Mouse (Mus musculus): ENCODE measurements around the gene Ankrd11.

Gene Ankrd11

DNA sequence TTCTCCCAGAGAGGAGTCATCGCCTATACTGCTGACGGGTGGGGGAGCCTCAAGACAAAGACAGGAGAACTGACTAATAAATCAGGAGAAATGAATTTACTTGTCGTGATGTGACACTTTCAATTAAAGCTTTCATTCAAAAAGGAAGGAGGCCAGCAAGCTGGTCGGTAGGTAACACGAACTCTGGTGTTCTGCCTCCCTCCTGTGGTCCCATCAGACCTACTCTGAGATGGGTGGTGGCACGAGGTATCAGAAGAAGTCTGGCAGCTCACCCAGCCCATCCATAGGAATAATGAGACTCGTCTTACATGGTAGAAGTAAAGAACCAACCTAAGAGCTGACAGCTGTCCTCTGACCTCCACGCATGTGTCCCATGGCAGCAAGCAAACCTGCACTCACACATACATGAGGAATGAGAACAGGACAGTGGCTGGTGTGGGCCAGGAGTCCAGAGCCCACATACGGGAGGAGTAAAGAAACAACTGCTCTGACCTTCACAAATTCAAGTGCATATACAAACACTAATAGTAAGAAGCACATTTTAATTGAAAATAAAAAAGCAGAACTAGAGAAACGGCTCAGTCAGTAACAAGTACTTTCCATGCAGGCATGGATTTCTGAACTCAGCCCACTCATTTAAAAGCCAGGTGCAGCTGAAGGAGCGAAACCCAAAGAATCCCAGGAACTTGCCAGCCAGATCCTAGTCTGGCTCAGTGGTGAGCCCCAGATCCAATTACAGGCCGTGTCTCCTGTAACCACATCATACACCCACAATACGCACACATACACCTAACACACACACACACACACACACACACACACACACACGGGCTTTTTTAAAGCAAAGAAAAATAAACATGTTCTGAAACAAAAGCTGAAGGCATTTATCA, 37.8 kb downstream of the Ankrd11 start:
- no peak for DNase-seq

DNA sequence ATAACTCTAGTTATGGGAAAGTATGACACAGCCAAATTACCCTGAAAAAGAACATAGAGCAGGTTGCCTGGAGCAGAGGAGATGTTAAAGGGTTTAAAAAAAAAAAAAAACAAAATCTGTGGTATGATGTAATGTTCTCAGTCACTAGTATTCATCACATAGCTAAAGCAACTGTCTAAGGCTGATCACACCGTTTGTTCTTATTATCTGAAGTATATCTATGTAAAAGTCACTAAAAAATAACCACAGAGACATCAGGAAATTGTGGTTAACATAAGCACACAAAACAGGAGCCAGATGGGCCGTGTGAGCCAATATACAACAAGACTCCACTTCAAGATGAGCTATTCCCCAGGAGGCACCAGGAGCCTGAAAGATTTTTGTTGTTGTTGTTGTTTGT, 41.8 kb downstream of the Ankrd11 start:
- DNase-seq: no peak

DNA sequence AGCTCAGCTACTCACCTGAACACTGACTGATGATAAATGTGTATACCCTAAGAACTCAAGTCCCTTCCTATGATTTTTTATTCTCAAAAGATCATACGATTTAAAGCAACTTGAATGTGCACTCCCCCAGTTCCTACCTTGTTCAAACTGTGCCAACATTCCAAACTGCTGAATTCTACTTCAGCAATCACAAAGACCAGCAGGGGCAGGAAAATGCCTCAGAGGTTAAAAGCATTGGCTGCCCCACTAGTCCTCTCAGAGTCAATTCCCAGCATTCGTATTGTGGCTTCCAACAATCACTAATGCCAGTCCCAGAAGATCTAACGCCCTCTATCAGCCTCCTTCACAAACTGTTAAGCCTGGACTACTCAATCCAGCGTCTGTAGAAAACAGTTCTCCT, 44.1 kb downstream of the Ankrd11 start:
- DNase-seq: no peak

DNA sequence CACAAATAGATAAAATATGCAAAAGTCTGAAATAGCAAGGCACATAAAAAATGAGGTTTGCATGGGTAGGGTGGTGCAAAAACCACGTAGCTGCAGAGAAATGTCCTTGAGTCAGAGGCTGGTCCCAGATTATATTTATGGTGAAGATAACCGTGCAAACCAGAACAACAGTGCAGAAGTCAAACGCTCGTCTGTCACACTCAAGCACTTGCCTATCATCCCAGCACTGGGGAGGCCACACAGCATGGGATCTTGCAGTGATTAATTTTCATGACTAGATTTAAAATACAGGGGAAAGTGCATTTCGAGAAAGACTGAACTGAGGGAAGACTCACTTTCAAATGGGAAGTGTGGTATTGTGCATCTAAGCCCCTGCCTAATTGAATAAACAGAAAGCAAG, 48.3 kb downstream of the Ankrd11 start:
- DNase-seq: no peak

DNA sequence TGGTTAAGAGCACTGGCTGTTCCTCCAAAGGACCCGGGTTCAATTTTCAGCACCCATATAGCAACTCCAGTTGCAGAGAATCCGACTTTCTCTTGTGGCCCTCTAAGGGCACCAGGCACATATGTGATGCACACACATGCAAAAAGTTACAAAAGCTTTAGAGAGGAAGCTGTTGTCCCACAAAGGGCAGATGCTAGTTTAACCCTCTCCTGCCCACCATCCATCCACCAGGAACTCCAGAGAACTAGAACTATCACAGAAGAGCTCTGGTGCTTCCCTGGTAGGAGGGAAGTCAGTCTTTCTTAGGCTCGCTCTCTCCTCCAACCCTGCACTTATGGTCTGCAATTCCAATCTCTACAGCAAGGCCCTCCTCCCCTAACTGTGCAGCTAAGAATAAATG, 49.0 kb downstream of the Ankrd11 start:
- no peak for DNase-seq

DNA sequence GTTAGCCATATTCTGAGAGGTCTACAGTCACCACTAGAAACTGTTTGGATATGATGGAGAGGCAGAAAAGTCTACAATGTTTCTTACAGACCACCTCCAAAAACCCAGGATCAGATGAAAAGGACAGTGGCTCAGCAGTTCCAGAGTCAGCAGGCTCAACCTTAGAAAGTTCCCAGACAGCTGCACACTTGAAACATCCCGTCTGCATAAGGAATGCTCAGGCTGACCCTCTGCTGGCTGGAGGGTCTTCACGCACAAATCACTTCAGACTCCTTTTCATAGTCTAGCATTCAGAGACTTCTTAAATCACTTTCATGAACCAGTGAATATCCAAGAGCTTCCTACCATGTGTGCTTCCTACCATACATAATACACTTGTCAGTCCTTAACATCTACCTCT, 49.8 kb downstream of the Ankrd11 start:
- DNase-seq: no peak

DNA sequence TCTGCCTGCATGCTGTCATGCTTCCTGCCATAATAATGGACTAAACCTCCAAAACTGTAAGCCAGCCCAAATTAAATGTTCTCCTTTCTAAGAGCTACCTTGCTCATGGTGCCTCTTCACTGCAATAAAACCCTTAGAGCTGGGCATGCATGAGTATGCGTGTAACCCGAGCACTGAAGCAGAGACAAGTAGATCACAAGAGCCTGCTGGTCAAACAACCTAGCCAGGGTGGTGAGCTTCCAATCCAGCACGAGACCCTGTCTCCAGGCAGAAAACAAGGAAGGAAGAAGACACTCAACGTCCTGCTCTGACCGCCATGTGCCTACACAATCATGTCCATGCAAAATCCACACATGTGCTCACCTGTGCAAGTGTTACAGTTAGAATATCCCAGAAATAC, 50.7 kb downstream of the Ankrd11 start:
- DNase-seq: no peak

DNA sequence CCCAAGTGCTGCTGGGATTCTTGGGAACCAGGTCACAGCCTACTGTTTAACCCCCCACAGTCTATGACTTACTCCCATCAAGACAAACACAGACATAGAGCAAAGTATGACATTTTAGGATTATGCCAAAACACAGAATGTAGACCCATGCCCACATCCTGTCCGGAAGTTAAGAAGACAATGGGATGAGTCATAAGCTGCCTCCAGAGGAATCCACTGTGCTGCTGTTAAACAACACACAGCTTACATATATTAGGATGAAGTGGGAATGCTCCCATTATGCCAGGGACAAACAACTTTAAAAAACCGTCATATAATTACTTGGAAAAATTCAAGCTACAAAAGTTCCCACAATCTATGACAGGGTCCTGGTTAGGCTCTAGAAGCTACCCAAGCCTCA, 52.1 kb downstream of the Ankrd11 start:
- no peak for DNase-seq

DNA sequence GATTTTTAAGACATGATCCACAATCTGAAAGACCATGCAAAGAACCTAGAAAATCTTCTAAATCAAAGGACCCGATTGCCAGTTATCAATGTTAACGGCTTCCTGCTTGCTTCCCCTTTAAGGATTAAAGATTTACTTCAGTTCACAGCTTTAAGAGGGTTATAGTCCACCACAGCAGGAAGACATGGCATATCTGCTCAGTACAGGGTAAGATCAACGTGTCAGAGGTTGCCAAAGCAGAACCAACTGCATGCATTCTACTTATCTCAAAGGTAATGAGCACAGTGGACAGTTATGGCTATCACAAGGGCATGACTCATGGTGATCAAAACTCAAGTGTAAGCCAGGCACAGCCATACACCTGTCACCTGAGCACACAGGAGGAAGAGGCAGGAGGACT, 53.1 kb downstream of the Ankrd11 start:
- DNase-seq: no peak

DNA sequence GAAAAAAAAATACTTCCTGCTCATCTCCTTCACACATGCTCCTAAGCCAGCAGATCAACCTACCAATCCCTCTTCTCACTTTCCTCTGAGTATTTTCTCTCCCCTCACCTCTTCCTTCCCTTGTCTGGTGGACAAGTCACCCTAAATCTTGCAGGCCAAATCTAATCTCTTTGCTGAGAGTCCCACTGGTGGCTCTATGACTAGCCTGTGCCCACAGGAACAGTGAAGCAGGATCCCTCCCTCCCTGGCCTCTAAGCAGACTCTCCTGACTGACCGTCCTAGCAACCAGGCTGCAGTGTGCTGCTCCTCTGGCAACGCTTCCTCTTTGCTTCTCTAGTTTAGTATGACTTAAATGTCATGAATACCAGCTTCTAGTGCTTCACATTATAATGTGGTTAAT, 54.8 kb downstream of the Ankrd11 start:
- no peak for DNase-seq

DNA sequence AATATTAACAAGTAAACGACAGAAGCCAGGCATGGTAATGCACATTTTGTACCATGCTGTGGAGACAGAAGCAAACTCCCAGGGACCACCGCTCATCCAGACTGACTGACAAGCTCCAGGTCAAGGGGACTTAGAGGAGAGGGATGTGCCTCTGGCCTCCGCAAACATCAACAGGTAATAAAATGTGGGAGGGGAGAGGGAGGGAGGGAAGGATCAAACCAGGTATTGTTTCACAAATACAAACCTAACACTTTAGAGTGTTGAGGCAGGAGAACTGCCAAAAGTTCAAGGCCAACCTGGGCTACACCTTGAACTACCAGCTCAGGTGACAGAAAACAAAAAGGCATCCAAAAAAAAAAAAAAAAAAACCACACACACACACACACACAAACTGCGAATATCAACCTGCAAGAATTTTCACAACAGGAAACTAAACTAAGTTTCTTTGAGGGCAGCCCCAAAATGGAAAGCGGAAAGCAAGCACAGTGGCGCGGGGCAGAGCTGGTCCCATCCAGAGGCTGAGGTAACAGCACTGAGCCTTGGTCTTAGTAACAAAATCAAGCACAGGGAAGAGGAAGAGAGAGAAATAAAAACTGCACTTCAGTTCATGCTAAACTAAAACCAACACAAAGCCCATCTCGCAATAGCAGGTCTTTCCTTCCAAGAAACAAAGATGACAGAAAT, 55.4 kb downstream of the Ankrd11 start:
- DNase-seq: no peak

DNA sequence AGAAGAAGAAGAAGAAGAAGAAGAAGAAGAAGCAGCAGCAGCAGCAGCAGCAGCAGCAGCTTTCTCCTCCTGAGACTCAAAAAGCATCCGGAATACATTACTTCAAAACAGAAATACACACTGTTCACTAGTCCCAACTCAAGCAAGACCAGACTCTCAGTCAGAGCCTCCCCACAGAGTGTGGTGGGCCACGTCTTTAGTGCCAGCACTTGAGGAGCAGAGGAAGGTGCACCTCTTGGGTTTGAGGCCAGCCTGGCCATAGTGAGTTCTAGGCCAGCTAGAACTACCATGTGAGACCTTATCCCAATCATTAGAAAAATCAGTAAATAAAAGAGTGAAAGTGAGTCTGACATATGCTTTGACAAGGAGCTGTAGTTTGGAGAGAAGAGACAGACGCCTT, 57.9 kb downstream of the Ankrd11 start:
- DNase-seq: no peak

DNA sequence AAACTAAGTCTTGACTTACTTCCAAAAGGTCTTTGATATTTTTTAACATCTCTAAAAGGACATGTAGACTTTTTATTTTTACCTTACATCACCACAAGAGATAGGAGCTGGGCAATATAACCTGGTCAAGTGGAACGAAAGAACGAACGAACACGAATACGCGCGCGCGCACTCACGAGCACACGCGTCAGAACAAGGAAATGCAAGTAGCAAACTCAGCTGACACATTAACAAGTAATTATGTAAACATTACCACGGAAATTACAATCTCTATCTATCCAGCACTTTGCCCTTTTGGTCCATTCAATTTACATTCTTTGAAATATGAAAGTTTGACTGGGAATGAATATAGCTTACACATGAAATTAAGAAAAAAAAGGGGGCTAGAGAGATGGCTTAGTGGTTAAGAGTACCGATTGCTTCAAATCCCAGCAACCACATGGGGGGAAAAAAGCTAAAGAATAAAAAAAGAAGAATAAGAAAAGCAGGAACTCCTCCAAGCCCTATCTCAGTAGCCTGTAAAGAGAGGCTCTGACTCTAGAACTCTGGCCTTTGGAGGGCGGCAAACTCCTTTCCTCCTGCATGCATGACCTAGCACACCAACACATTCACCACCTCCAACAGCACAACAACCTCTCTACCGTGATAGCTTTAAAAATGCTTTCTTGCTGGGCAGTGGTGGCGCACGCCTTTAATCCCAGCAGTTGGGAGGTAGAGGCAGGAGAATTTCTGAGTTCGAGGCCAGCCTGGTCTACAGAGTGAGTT, 58.7 kb downstream of the Ankrd11 start:
- DNase-seq: no peak

DNA sequence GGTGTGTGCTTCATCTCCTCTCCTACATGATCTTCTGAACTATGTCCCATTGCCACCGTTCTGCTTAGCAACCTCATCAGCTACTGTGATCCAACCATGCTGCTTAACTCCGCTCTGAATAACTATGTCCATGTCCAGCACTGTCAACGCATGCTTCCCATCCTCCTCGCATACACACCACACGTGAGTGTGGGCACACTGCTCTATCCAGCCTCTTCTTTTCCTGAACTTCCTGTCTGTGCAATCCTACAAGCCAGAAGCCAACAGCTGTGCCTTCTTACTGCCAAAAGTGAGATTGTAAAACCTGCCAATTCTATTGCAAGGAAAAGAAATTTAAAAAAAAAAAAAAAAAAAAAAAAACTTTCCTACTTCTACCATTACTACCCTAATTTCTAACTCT, 60.4 kb downstream of the Ankrd11 start:
- no peak for DNase-seq

DNA sequence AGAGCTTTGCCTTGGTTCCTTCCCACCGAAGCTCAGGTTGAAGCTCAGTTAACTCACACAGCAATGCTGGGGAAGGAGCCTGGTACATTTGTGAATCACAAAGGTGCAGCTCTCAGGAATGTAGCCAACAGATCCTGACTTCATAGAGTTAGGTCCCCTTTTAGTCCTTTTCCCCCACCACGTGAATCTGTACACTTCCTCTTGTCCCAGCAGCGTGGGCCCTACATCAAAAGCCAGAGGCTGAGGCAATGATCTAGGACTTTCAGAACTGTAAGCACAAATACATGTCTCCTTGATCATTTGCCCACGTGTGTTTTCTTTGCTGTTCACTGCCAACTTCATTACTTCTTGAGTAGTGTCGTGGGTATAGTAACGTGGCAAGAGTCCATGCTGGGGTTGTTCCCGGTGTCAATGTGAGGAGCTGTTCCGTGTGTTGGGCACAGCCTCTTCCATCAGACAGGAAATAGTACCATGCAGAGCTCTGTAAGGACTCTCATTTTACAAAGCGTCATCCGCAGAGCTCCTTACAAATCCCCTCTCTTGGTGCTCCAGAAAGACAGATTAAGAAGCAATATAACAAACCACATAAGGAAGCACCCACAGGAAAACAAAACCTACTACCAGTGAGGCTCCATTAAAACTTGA, 62.1 kb downstream of the Ankrd11 start:
- DNase-seq: no peak

DNA sequence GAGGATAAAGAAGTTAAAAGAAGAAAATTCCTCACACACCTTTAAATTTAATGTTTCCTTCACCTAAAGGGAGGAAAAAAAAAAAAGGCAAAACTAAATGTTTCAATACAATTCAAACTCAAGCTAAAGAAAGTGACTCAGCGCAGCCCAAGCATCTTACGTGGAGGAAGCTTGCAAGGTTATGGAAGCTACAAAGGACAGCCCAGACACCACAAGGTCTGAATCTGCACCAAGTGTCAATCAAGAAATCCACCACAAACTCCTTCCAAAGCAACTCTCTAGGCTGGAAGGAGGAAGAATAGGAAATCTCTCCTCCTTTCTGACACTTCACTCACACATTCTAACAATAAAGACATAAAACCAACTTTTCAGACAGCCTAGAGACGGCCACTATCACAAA, 62.7 kb downstream of the Ankrd11 start:
- DNase-seq: no peak

DNA sequence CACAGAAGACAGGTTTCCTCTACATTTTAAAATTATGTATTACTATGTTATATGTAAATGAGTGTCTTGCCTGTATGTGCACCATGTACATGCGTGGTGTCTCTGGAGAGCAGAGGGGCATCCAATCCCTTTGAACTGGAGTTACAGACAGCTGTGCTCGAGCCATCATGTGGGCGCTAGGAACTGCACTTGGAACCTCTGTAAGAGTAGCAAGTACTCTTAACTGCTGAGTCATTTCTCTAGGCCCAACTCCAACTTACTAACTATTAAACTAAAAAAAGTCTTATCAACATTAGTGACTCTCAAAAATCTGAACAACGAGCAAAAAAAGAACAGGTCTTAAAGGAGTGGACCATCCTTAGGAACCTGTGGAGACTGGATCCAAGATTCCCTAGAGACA, 66.0 kb downstream of the Ankrd11 start:
- no peak for DNase-seq

DNA sequence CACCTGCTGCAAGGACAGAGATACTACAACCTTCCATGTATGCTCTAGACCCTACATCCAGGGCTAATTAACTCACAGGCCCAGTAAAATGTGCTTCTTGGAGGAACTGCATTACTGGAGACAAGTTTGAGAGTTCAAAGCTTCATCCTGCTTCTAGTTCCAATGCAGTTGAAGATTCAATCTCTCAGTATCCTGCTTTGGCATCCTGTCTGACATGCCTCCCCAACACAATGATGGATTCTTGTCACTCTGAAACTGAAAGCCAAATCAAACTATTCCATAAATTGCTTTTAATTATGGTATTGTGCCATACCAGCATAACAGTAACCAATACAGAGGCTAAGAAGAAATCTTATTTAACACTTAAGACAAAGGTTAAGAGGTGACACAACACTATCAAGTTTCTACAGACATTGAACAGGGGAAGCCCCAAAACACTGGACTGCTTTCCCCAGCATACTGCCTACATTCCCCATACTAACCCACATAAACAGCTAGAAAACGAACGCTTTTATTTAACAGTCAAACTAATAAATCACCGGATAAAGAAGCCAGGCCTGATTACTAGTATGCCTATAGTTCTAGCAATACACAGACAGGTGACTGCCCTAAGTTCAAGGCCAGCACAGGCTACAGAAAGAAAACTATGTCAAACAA, 72.0 kb downstream of the Ankrd11 start:
- no peak for DNase-seq

DNA sequence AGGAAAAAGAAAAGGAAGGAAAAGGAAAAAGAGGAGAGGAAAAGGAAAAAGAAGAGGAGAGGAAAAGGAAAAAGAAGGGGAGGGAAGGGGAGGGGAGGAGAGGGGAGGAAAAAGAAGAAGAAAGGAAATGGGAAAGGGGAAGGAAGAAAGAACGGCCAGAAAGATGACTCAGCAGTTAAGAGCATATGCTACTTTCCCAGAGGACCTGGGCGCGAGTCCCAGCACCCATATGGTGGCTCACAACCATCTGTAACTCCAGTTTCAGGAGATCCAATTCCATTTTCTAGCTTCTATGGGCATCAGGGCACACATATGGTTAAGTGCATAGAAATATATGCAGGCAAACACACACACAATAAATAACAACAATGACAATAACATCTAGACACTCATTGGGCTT, 73.9 kb downstream of the Ankrd11 start:
- peak; percentile 39 for DNase-seq

DNA sequence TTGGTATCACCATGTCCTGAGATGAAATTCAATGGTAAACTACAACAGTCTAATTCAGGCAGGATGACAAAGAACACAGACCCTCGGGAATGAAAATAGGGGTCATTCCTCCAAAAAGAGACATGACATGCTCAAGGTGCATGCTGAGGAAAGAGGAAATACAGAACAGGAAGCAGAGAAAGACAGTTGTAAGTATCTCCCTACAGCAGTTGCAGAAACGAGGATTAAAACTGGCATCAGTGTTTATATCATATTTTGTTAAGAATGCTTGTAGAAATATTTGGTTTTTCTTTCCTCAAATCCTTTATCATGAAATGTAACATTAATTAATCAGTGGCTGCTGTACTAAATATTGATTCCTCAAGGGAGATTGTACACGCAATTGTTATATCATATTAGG, 75.4 kb downstream of the Ankrd11 start:
- DNase-seq: no peak

DNA sequence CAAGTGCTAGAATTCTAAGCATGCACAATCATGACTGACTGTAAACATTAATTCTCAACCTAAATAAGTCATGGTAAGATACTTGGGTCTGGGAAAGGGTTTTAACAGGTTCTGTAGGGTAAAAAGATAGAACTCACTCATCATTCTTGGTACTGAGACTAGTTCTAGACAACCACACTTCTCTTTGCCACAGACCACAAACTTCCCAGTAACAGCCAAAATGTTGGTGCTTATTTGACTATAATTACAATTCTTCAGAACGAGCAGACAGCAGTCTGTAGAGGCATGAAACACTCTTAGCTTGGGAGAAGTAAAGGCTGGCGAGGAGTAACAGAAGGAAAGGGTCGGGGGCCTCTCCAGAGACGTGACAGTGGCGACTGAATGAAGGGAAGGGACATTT, 80.0 kb downstream of the Ankrd11 start:
- no peak for DNase-seq

DNA sequence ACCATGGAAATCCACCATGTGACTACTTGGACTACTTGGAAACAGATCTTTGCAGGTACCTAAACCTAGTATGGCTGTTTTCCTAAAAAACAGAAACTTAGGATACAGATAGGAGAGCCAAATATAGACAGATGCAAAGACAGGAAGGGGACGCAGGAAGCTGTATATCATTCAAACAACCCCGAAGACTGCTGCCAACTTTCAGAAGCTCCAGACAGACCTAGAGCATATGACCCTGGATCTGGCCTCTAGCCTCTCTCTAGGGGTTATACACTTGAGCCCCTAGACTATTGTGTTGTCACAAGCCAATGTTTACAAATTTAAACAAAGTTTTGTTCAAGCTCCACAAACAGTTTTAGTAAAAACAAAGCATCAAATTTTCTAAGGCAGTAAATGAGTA, 80.6 kb downstream of the Ankrd11 start:
- no peak for DNase-seq

DNA sequence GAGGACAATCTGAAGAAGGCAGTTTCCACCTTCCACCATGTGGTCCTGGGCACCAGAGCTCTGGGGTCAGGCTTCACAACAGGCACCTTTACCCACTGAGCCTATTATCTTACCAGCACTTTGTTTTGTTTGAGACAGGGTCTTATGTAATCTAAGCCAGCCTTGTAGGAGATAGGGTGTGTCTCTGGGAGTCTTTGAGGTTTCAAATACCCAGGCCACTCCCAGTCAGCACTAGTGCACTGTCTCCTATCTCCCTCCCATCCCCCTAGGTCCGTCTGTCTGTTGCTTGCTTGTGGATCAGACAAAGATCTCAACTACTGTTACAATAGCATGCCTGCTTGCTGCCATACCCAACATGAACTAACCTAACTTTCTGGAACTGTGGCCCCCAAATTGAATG, 81.1 kb downstream of the Ankrd11 start:
- DNase-seq: no peak
